Mouse (Mus musculus): ENCODE measurements at regions not wholly inside any gene's neighbourhood (a gene's known extent, or its start where the extent isn't known, plus 50 kb on each side); places are given as distances from the start of the nearest gene placed in this dataset.
A peak's percentile ranks its signal among the peaks of the same experiment; 100 is the strongest.

- DNase-seq (ENCODE audit: low read depth), result peak; percentile 62
Observed at GRCm38 (mm10) chr1:72108678-72109077, 103.4 kb downstream of the Mreg start.

- no peak for DNase-seq (ENCODE audit: low read depth)
Observed at GRCm38 (mm10) chr1:72107125-72107524, 105.0 kb downstream of the Mreg start.

GRCm38 (mm10) chr1:72106655-72107054, 105.5 kb downstream of the Mreg start:
- no peak for DNase-seq (ENCODE audit: low read depth)

- DNase-seq (ENCODE audit: low read depth), result no peak
Observed at GRCm38 (mm10) chr1:72105435-72106057, 106.6 kb downstream of the Mreg start.

GRCm38 (mm10) chr1:72103962-72104361, 108.1 kb downstream of the Mreg start:
- DNase-seq (ENCODE audit: low read depth), result no peak

GRCm38 (mm10) chr1:72103387-72103786, 108.7 kb downstream of the Mreg start:
- peak; percentile 24 for DNase-seq (ENCODE audit: low read depth)

- no peak for DNase-seq (ENCODE audit: low read depth)
Observed at GRCm38 (mm10) chr1:72099447-72099846, 112.7 kb downstream of the Mreg start.

GRCm38 (mm10) chr1:72091344-72091743, 120.8 kb downstream of the Mreg start:
- DNase-seq (ENCODE audit: low read depth), result no peak

GRCm38 (mm10) chr1:72085661-72086060, 126.4 kb downstream of the Mreg start:
- no peak for DNase-seq (ENCODE audit: low read depth)

- peak; percentile 44 for DNase-seq (ENCODE audit: low read depth)
Observed at GRCm38 (mm10) chr1:72084219-72084618, 127.9 kb downstream of the Mreg start.

GRCm38 (mm10) chr1:72082366-72082765, 129.7 kb downstream of the Mreg start:
- no peak for DNase-seq (ENCODE audit: low read depth)

GRCm38 (mm10) chr1:72081811-72082210, 130.3 kb downstream of the Mreg start:
- DNase-seq (ENCODE audit: low read depth), result no peak

- DNase-seq (ENCODE audit: low read depth), result no peak
Observed at GRCm38 (mm10) chr1:72078926-72079550, 133.1 kb downstream of the Mreg start.

GRCm38 (mm10) chr1:72076341-72076740, 135.8 kb downstream of the Mreg start:
- DNase-seq (ENCODE audit: low read depth), result no peak

GRCm38 (mm10) chr1:72075464-72075863, 136.6 kb downstream of the Mreg start:
- DNase-seq (ENCODE audit: low read depth), result no peak

- no peak for DNase-seq (ENCODE audit: low read depth)
Observed at GRCm38 (mm10) chr1:72073245-72073644, 138.9 kb downstream of the Mreg start.

- peak; percentile 75 for DNase-seq (ENCODE audit: low read depth)
Observed at GRCm38 (mm10) chr1:72070489-72070888, 141.6 kb downstream of the Mreg start.

GRCm38 (mm10) chr1:72069056-72069455, 143.1 kb downstream of the Mreg start:
- peak; percentile 67 for DNase-seq (ENCODE audit: low read depth)

GRCm38 (mm10) chr1:72065090-72065489, 147.0 kb downstream of the Mreg start:
- no peak for DNase-seq (ENCODE audit: low read depth)

GRCm38 (mm10) chr1:72060393-72060792, 151.7 kb downstream of the Mreg start:
- peak; percentile 48 for DNase-seq (ENCODE audit: low read depth)

GRCm38 (mm10) chr1:72058045-72058703, 153.9 kb downstream of the Mreg start:
- peak; percentile 73 for DNase-seq (ENCODE audit: low read depth)

- DNase-seq (ENCODE audit: low read depth), result no peak
Observed at GRCm38 (mm10) chr1:72054541-72054940, 157.6 kb downstream of the Mreg start.

GRCm38 (mm10) chr1:72050858-72051257, 161.2 kb downstream of the Mreg start:
- DNase-seq (ENCODE audit: low read depth), result no peak
